Mouse (Mus musculus) G1E (cell line): ENCODE measurements around the gene Pam16.

Experiments used
- CTCF ChIP-seq: IDR thresholded peaks from 2 replicates; pipeline ENCODE4 v1.5.1; 2012; ENCODE audit warnings: low read depth, low read length, inconsistent platforms, mixed read lengths
- GATA1 ChIP-seq: IDR thresholded peaks from 2 replicates; pipeline ENCODE4 v1.6.1; 2012; ENCODE audit warnings: borderline replicate concordance, low read length, inconsistent platforms, mixed read lengths
- POLR2AphosphoS5 ChIP-seq: IDR thresholded peaks from 2 replicates; pipeline ENCODE4 v1.6.1; 2012; ENCODE audit warnings: low read depth, low read length, inconsistent platforms; ENCODE audit not compliant: insufficient replicate concordance
- TAL1 ChIP-seq: conservative IDR thresholded peaks from 2 replicates; pipeline ENCODE4 v1.6.1; 2012; ENCODE audit warnings: low read depth, low read length, inconsistent platforms, mixed read lengths

DNA sequence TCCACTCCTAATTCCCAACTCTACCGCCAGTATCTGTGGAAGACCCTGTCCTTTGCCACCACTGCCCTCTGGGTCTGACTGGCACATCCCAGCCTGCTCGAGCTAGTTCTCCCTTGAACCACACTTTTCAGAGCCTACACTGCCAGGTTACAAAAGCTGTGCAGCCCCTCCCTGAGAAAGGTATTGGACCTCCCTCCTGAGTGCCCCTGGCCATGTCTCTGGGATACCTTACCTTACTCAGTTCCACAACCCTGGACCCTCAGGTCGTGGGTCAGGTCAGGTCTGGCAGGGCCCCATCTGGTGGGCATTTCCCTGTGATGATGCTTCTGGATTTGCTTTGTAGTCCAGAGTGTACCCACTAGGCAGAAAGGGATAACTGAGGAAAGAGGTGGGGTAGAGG lies 25.2 kb downstream of the Pam16 start:
- TF ChIP-seq CTCF (no peak), GATA1 (no peak), TAL1 (no peak), POLR2AphosphoS5 (no peak)
